8 mouse cellular contexts compared by ENCODE assay signal in the genomic region with DNA sequence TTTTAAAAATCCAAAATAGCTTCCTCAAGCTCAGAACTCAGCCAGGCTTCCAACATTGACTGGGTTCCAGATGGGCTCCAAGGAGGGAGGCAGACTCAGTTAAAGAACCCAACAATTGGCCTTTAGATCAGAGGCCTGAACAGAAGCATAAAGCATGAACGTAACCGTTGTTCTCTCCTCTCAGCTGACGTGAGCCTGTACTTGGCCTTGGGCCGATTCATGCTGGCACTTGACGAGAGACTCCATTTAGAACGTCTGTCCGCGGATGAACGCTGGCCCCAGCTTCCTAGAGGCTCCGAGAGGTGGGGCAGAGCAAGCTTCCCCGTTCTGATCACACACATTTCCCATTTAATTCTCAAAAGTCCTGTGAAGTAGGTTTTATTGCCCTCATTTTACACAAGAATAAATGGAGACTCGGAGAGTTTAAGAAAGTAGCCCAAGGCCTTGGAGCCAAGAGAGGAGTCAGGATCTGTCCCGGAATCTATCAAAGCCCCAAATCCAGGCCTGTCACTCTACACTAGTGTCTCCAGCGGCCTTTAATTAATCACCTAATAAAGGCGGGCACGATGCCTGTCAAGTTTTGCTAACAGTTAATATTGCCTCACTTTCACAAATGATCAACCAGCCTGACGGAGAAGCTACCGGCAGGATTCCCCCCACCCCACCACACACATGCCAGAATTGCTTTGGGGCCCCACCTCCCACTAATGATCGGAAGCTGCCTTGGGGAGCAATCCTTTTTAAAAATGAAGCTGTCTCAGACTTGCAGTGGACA. TPM values are rescaled to one million over a fixed set of nuclear protein-coding genes. Genes with fewer than 3 reads are reported as not detected.
A peak's percentile ranks its signal among the peaks of the same experiment; 100 is the strongest.
DNase-seq lines count a peak whose midpoint lies in the region; ATAC-seq and TF ChIP-seq lines count a peak whose summit lies in the region.

No protein-coding gene starts in this region.

- H3K9me3 ChIP-seq in stomach, embryonic 16.5 days (replicated peaks; ENCODE audit: control insufficient read depth, low read length): no peaks in the 10 kb centered on the region
- H3K9me3 ChIP-seq in stomach, postnatal 0 days (ENCODE audit: control insufficient read depth, low read length): no peaks in the 10 kb centered on the region
- no peaks in the 10 kb centered on the region for H3K9me3 ChIP-seq in hindbrain, embryonic 14.5 days (ENCODE audit: control insufficient read depth, low read length)
- H3K9me3 ChIP-seq in midbrain, embryonic 11.5 days (ENCODE audit: control insufficient read depth, low read length): no peaks in the 10 kb centered on the region
- no peaks in the 10 kb centered on the region for H3K9me3 ChIP-seq in intestine, embryonic 16.5 days (ENCODE audit: control insufficient read depth, low read length)

- H3K36me3 ChIP-seq in stomach, embryonic 16.5 days (ENCODE audit: control insufficient read depth, insufficient read depth, low read length): no peaks in the 10 kb centered on the region
- no peaks in the 10 kb centered on the region for H3K36me3 ChIP-seq in stomach, postnatal 0 days (ENCODE audit: control insufficient read depth, insufficient read depth, low read length)
- no peaks in the 10 kb centered on the region for H3K36me3 ChIP-seq in hindbrain, embryonic 14.5 days (replicated peaks; ENCODE audit: control insufficient read depth, insufficient read depth)
- H3K36me3 ChIP-seq in midbrain, embryonic 11.5 days (ENCODE audit: control insufficient read depth, insufficient read depth, low read length): no peaks in the 10 kb centered on the region
- H3K36me3 ChIP-seq in intestine, embryonic 16.5 days (ENCODE audit: control insufficient read depth, insufficient read depth, low read length): no peaks in the 10 kb centered on the region

- H3K27ac ChIP-seq in stomach, embryonic 16.5 days (ENCODE audit: low read length): no peak overlapping the region
- H3K27ac ChIP-seq in stomach, postnatal 0 days (replicated peaks): no peak overlapping the region
- H3K27ac ChIP-seq in hindbrain, embryonic 14.5 days: peak overlapping the region; percentile 89
- peak overlapping the region; percentile 97 for H3K27ac ChIP-seq in midbrain, embryonic 11.5 days (ENCODE audit: low read depth, low read length)
- no peak overlapping the region for H3K27ac ChIP-seq in intestine, embryonic 16.5 days (ENCODE audit: low read length)

- TF ChIP-seq CTCF in stomach, postnatal 0 days (IDR thresholded peaks at IDR 0.05; ENCODE audit: low read depth): no peak

- no peaks in the 10 kb centered on the region for H3K27me3 ChIP-seq in stomach, embryonic 16.5 days (ENCODE audit: control insufficient read depth, insufficient read depth, low read length)
- H3K27me3 ChIP-seq in stomach, postnatal 0 days (ENCODE audit: control insufficient read depth, insufficient read depth, low read length): no peaks in the 10 kb centered on the region
- H3K27me3 ChIP-seq in hindbrain, embryonic 14.5 days (ENCODE audit: control insufficient read depth, insufficient read depth, low read length): no peaks in the 10 kb centered on the region
- H3K27me3 ChIP-seq in midbrain, embryonic 11.5 days (ENCODE audit: control insufficient read depth, insufficient read depth, low read length): no peaks in the 10 kb centered on the region
- H3K27me3 ChIP-seq in intestine, embryonic 16.5 days (replicated peaks; ENCODE audit: control insufficient read depth, insufficient read depth, low read length): no peaks in the 10 kb centered on the region

- H3K4me1 ChIP-seq in stomach, embryonic 16.5 days (ENCODE audit: control insufficient read depth, insufficient read depth, low read length): peaks cover 14% of the 10 kb centered on the region; the same call in 1 of the 2 replicates
- H3K4me1 ChIP-seq in stomach, postnatal 0 days (replicated peaks; ENCODE audit: control insufficient read depth, insufficient read depth): no peaks in the 10 kb centered on the region
- H3K4me1 ChIP-seq in hindbrain, embryonic 14.5 days (replicated peaks; ENCODE audit: control insufficient read depth, insufficient read depth, low read length): peaks cover 45% of the 10 kb centered on the region
- H3K4me1 ChIP-seq in midbrain, embryonic 11.5 days (ENCODE audit: control insufficient read depth, insufficient read depth, low read length): peaks cover 63% of the 10 kb centered on the region
- peaks cover 16% of the 10 kb centered on the region for H3K4me1 ChIP-seq in intestine, embryonic 16.5 days (ENCODE audit: control insufficient read depth, insufficient read depth, low read length)

- no peak for TF ChIP-seq EP300 in stomach, postnatal 0 days (optimal IDR thresholded peaks at IDR 0.05)

- no peak for ATAC-seq in cerebellum, adult (ENCODE audit: insufficient number of reproducible peaks, low FRiP score, low TSS enrichment)
- ATAC-seq in stomach, embryonic 16.5 days (ENCODE audit: insufficient read depth, low FRiP score): 0 out of 2 replicates have a peak, but pooled peaks have one; percentile 23
- no peak for ATAC-seq in stomach, postnatal 0 days (ENCODE audit: low FRiP score, low TSS enrichment)
- peak; percentile 42; the same call in 1 of the 2 replicates for ATAC-seq in hindbrain, embryonic 14.5 days (ENCODE audit: low FRiP score)
- ATAC-seq in midbrain, embryonic 11.5 days (ENCODE audit: low FRiP score): no peak
- no peak for ATAC-seq in intestine, embryonic 16.5 days

- DNase-seq in cerebellum, adult 11 months: peak; percentile 16
- no peak for DNase-seq in stomach, postnatal 0 days (ENCODE audit: low spot score)
- DNase-seq in hindbrain, embryonic 14.5 days (ENCODE audit: low spot score): peak; percentile 79
- DNase-seq in midbrain, embryonic 11.5 days (ENCODE audit: low spot score, missing footprints): peak; percentile 93
- no peak for DNase-seq in thymus, postnatal 10 days (ENCODE audit: low spot score in 2 of 2)

- H3K4me3 ChIP-seq in stomach, embryonic 16.5 days (replicated peaks; ENCODE audit: low read length): no peak overlapping the region
- no peak overlapping the region for H3K4me3 ChIP-seq in stomach, postnatal 0 days (ENCODE audit: low read depth, low read length)
- H3K4me3 ChIP-seq in hindbrain, embryonic 14.5 days (replicated peaks; ENCODE audit: low read length): no peak overlapping the region
- H3K4me3 ChIP-seq in midbrain, embryonic 11.5 days (ENCODE audit: low read depth, low read length): no peak overlapping the region
- no peak overlapping the region for H3K4me3 ChIP-seq in intestine, embryonic 16.5 days (ENCODE audit: low read length)

- no peak overlapping the region for H3K9ac ChIP-seq in stomach, embryonic 16.5 days (ENCODE audit: low read length)
- no peak overlapping the region for H3K9ac ChIP-seq in stomach, postnatal 0 days (ENCODE audit: low read length)
- no peak overlapping the region; the same call in 1 of the 2 replicates for H3K9ac ChIP-seq in hindbrain, embryonic 14.5 days
- H3K9ac ChIP-seq in midbrain, embryonic 11.5 days (ENCODE audit: low read length): peak overlapping the region; percentile 51
- H3K9ac ChIP-seq in intestine, embryonic 16.5 days (ENCODE audit: low read depth, low read length): no peak overlapping the region

- 55% methylated on average over 19 of the region's 19 CpGs for WGBS in stomach, embryonic 16.5 days
- WGBS in stomach, postnatal 0 days: 53% methylated on average over 19 of the region's 19 CpGs
- WGBS in hindbrain, embryonic 14.5 days: 14% methylated on average over 19 of the region's 19 CpGs
- 45% methylated on average over 19 of the region's 19 CpGs for WGBS in midbrain, embryonic 11.5 days
- WGBS in intestine, embryonic 16.5 days: 46% methylated on average over 19 of the region's 19 CpGs

- no peak overlapping the region for H3K4me2 ChIP-seq in stomach, embryonic 16.5 days (ENCODE audit: low read depth, low read length)
- H3K4me2 ChIP-seq in stomach, postnatal 0 days (replicated peaks; ENCODE audit: low read depth): no peak overlapping the region
- H3K4me2 ChIP-seq in hindbrain, embryonic 14.5 days (replicated peaks): no peak overlapping the region
- no peak overlapping the region for H3K4me2 ChIP-seq in midbrain, embryonic 11.5 days
- H3K4me2 ChIP-seq in intestine, embryonic 16.5 days (ENCODE audit: low read depth, low read length): no peak overlapping the region

RNA-seq across cellular contexts. Expression of a gene that starts 17.1 kb away (rescaled TPM):
- not detected in 2 replicates for polyA plus RNA-seq in stomach, embryonic 16.5 days (2015; fragmentation: Nextera tagmentation; extraction: Ambion mirVana)
- polyA plus RNA-seq in stomach, postnatal 0 days (2015; fragmentation: Nextera tagmentation; extraction: Ambion mirVana): not detected in 2 replicates
- polyA plus RNA-seq in hindbrain, embryonic 14.5 days (2014; fragmentation: Nextera tagmentation; extraction: Ambion mirVana): 0.37 TPM in 1 of 2 replicates, not detected in the other
- 9.1 and 9.5 TPM in 2 replicates for polyA plus RNA-seq in midbrain, embryonic 11.5 days (2014; fragmentation: Nextera tagmentation; extraction: Ambion mirVana)
- polyA plus RNA-seq in intestine, embryonic 16.5 days (2015; fragmentation: Nextera tagmentation; extraction: Ambion mirVana): not detected in 2 replicates

Comparison
In these comparisons a context has a peak if more than half of its experiments do, and no peak if none do; other contexts are left out.
1. ATAC-seq: peak in stomach, embryonic 16.5 days (single experiment) and hindbrain, embryonic 14.5 days (single experiment); none in cerebellum, adult (single experiment), stomach, postnatal 0 days (single experiment), midbrain, embryonic 11.5 days (single experiment) and intestine, embryonic 16.5 days (single experiment).
2. DNase-seq: peak in cerebellum, adult 11 months (single experiment), hindbrain, embryonic 14.5 days (single experiment) and midbrain, embryonic 11.5 days (single experiment); none in stomach, postnatal 0 days (single experiment) and thymus, postnatal 10 days (0 of 2).
3. H3K27ac ChIP-seq: peak in hindbrain, embryonic 14.5 days (single experiment) and midbrain, embryonic 11.5 days (single experiment); none in stomach, embryonic 16.5 days (single experiment), stomach, postnatal 0 days (single experiment) and intestine, embryonic 16.5 days (single experiment).